Mouse (Mus musculus) heart, embryonic 10.5 days (tissue): ENCODE data around the gene Hdgfl2. TPM values are rescaled to one million over a fixed set of nuclear protein-coding genes. Genes with fewer than 3 reads are reported as not detected.
A peak's percentile ranks its signal among the peaks of the same experiment; 100 is the strongest.
"Not testable (repeated sequence)": the region's sequence is repeated elsewhere in the genome, so short reads cannot be mapped to it uniquely, and the experiment has no call there.

Experiments used
- DNase-seq: peaks from one replicate; pipeline ENCODE4 v3.0.0-alpha.2; 2017; ENCODE audit warnings: low spot score
- H3K27ac ChIP-seq: fragments of 300-500 bp; sonication (generic); 2 replicates; pipeline ENCODE4 v1.5.1; 2016; ENCODE audit warnings: mild to moderate bottlenecking
- H3K27me3 ChIP-seq: fragments of 300-500 bp; sonication (generic); 2 replicates; pipeline ENCODE4 v1.6.1; 2016; ENCODE audit warnings: mild to moderate bottlenecking; ENCODE audit not compliant: poor library complexity, insufficient read depth, severe bottlenecking
- H3K36me3 ChIP-seq: fragments of 300-500 bp; sonication (generic); 2 replicates; pipeline ENCODE4 v1.6.1; 2016; ENCODE audit warnings: mild to moderate bottlenecking, moderate library complexity
- H3K4me1 ChIP-seq: fragments of 300-500 bp; sonication (generic); 2 replicates; pipeline ENCODE4 v1.6.1; 2016; ENCODE audit warnings: mild to moderate bottlenecking
- H3K4me3 ChIP-seq: fragments of 300-500 bp; sonication (generic); 2 replicates; pipeline ENCODE4 v1.5.1; 2016; ENCODE audit warnings: mild to moderate bottlenecking, moderate library complexity
- H3K9me3 ChIP-seq: fragments of 300-500 bp; sonication (generic); 2 replicates; pipeline ENCODE4 v1.6.1; 2016; ENCODE audit warnings: mild to moderate bottlenecking, moderate library complexity
- WGBS: fragments of 180-500 bp; shearing (Covaris S2); methylation state at CpG from one replicate; pipeline ENCODE4 v1.1.7; 2016; 5-methylcytosine and 5-hydroxymethylcytosine counted together
- polyA plus RNA-seq: library from polyadenylated mRNA; unstranded; fragments of >200 nt; fragmentation: Nextera tagmentation; extraction: Ambion mirVana; gene quantifications from 2 replicates; pipeline ENCODE4 v1.2.1, GENCODE M21; 2016

Gene Hdgfl2
- polyA plus RNA-seq, 1 experiment from 2014 or later, result 139 TPM

- DNase-seq, result no peak
- 90% methylated on average over 15 of the region's 15 CpGs for WGBS
- H3K4me1 ChIP-seq, result no peaks in the 10 kb centered on the region
- H3K9me3 ChIP-seq, result no peaks in the 10 kb centered on the region
- no peaks in the 10 kb centered on the region for H3K27me3 ChIP-seq
- peaks cover 94% of the 10 kb centered on the region for H3K36me3 ChIP-seq
- H3K4me3 ChIP-seq, result no peak overlapping the region
- H3K27ac ChIP-seq, result no peak overlapping the region
These were observed 19.5 kb downstream of the Hdgfl2 start for GRCm38 (mm10) chr17:56098711-56099572.

GRCm38 (mm10) chr17:56100811-56101210, 21.4 kb downstream of the Hdgfl2 start:
- H3K27me3 ChIP-seq, result no peaks in the 10 kb centered on the region
- WGBS, result 87% methylated on average over 3 of the region's 3 CpGs
- H3K9me3 ChIP-seq, result no peaks in the 10 kb centered on the region
- peaks cover 83% of the 10 kb centered on the region for H3K36me3 ChIP-seq
- H3K4me3 ChIP-seq, result no peak overlapping the region
- H3K27ac ChIP-seq, result no peak overlapping the region
- DNase-seq, result no peak
- no peaks in the 10 kb centered on the region for H3K4me1 ChIP-seq

- Histone ChIP-seq H3K27me3 (no peaks in the 10 kb centered on the region), H3K4me3 (no peak overlapping the region), H3K4me1 (no peaks in the 10 kb centered on the region), H3K9me3 (no peaks in the 10 kb centered on the region), H3K27ac (no peak overlapping the region), H3K36me3 (peaks cover 69% of the 10 kb centered on the region)
- DNase-seq, result no peak
- WGBS, result 91% methylated on average over 5 of the region's 5 CpGs
These were observed 22.7 kb downstream of the Hdgfl2 start for GRCm38 (mm10) chr17:56102158-56102557.

GRCm38 (mm10) chr17:56102927-56103326, 23.5 kb downstream of the Hdgfl2 start:
- Histone ChIP-seq H3K4me1 (no peaks in the 10 kb centered on the region), H3K4me3 (no peak overlapping the region), H3K27me3 (no peaks in the 10 kb centered on the region), H3K36me3 (peaks cover 62% of the 10 kb centered on the region), H3K9me3 (no peaks in the 10 kb centered on the region), H3K27ac (no peak overlapping the region)
- DNase-seq, result no peak
- 92% methylated on average over 9 of the region's 9 CpGs for WGBS

- no peaks in the 10 kb centered on the region for H3K9me3 ChIP-seq
- WGBS, result 89% methylated on average over 8 of the region's 8 CpGs
These were observed 24.2 kb downstream of the Hdgfl2 start for GRCm38 (mm10) chr17:56103465-56104285.

GRCm38 (mm10) chr17:56104821-56105220, 25.4 kb downstream of the Hdgfl2 start:
- not testable (repeated sequence) for H3K27ac ChIP-seq, H3K27me3 ChIP-seq, H3K9me3 ChIP-seq, H3K4me1 ChIP-seq, H3K4me3 ChIP-seq, DNase-seq
- H3K36me3 ChIP-seq, result peaks cover 43% of the 10 kb centered on the region
- 88% methylated on average over 3 of the region's 5 CpGs for WGBS

More at GRCm38 (mm10) chr17:56103465-56104285, 24.2 kb downstream of the Hdgfl2 start:
- H3K4me3 ChIP-seq, result no peak overlapping the region
- peaks cover 4% of the 10 kb centered on the region for H3K4me1 ChIP-seq
- no peak overlapping the region for H3K27ac ChIP-seq
- no peaks in the 10 kb centered on the region for H3K27me3 ChIP-seq
- DNase-seq, result no peak
- H3K36me3 ChIP-seq, result peaks cover 54% of the 10 kb centered on the region

- peaks cover 27% of the 10 kb centered on the region for H3K36me3 ChIP-seq
- H3K4me1 ChIP-seq, H3K27ac ChIP-seq, H3K9me3 ChIP-seq, H3K27me3 ChIP-seq, H3K4me3 ChIP-seq, DNase-seq: not testable (repeated sequence)
- 97% methylated on average over 4 of the region's 4 CpGs for WGBS
These were observed 27.0 kb downstream of the Hdgfl2 start for GRCm38 (mm10) chr17:56106436-56106835.

- Histone ChIP-seq H3K9me3 (no peaks in the 10 kb centered on the region), H3K27me3 (no peaks in the 10 kb centered on the region), H3K27ac (no peak overlapping the region), H3K36me3 (peaks cover 22% of the 10 kb centered on the region), H3K4me1 (peaks cover 7% of the 10 kb centered on the region), H3K4me3 (no peak overlapping the region)
- WGBS, result 59% methylated on average over 4 of the region's 4 CpGs
- DNase-seq, result no peak
These were observed 27.5 kb downstream of the Hdgfl2 start for GRCm38 (mm10) chr17:56106981-56107380.

GRCm38 (mm10) chr17:56107736-56108135, 28.3 kb downstream of the Hdgfl2 start:
- no peak for DNase-seq
- H3K4me3 ChIP-seq, result no peak overlapping the region
- no peaks in the 10 kb centered on the region for H3K9me3 ChIP-seq
- WGBS, result 70% methylated on average over 2 of the region's 2 CpGs
- H3K27ac ChIP-seq, result no peak overlapping the region
- peaks cover 2% of the 10 kb centered on the region for H3K27me3 ChIP-seq
- H3K36me3 ChIP-seq, result peaks cover 14% of the 10 kb centered on the region
- H3K4me1 ChIP-seq, result peaks cover 7% of the 10 kb centered on the region

GRCm38 (mm10) chr17:56108334-56109044, 29.1 kb downstream of the Hdgfl2 start:
- Histone ChIP-seq H3K36me3 (peaks cover 7% of the 10 kb centered on the region), H3K27ac (0 out of 2 replicates have a peak overlapping the region, but pooled peaks have one; percentile 7), H3K9me3 (no peaks in the 10 kb centered on the region), H3K4me3 (no peak overlapping the region), H3K4me1 (peaks cover 7% of the 10 kb centered on the region), H3K27me3 (peaks cover 5% of the 10 kb centered on the region)
- no peak for DNase-seq
- 73% methylated on average over 6 of the region's 6 CpGs for WGBS

- WGBS, result 59% methylated on average over 10 of the region's 10 CpGs
These were observed 30.0 kb downstream of the Hdgfl2 start, which contains the start of gene Plin4 for GRCm38 (mm10) chr17:56109219-56110051. Gene Plin4 (minus strand): TSS chr17:56109803.

GRCm38 (mm10) chr17:56110571-56110970, 31.1 kb downstream of the Hdgfl2 start:
- Histone ChIP-seq H3K4me3 (no peak overlapping the region), H3K9me3 (no peaks in the 10 kb centered on the region), H3K27ac (no peak overlapping the region), H3K27me3 (peaks cover 7% of the 10 kb centered on the region), H3K4me1 (peaks cover 7% of the 10 kb centered on the region), H3K36me3 (no peaks in the 10 kb centered on the region)
- no peak for DNase-seq
- WGBS, result 63% methylated on average over 4 of the region's 4 CpGs

More at GRCm38 (mm10) chr17:56109219-56110051, 30.0 kb downstream of the Hdgfl2 start, which contains the start of gene Plin4:
- H3K9me3 ChIP-seq, result no peaks in the 10 kb centered on the region
- no peak for DNase-seq
- peaks cover 5% of the 10 kb centered on the region for H3K27me3 ChIP-seq
- no peak within 1 kb of the TSS for H3K4me3 ChIP-seq
- H3K27ac ChIP-seq, result 0 out of 2 replicates have a peak within 1 kb of the TSS, but pooled peaks have one; percentile 7
- no peaks in the 10 kb centered on the region for H3K36me3 ChIP-seq
- H3K4me1 ChIP-seq, result peaks cover 7% of the 10 kb centered on the region
